Mouse (Mus musculus): ENCODE measurements around the gene Vps52. TPM values are rescaled to one million over a fixed set of nuclear protein-coding genes. Genes with fewer than 3 reads are reported as not detected.
"Not testable (repeated sequence)": the region's sequence is repeated elsewhere in the genome, so short reads cannot be mapped to it uniquely, and the experiment has no call there.

Vps52 gene
- total RNA-seq, 1 experiment from 2014 or later: 16.8 TPM

DNA sequence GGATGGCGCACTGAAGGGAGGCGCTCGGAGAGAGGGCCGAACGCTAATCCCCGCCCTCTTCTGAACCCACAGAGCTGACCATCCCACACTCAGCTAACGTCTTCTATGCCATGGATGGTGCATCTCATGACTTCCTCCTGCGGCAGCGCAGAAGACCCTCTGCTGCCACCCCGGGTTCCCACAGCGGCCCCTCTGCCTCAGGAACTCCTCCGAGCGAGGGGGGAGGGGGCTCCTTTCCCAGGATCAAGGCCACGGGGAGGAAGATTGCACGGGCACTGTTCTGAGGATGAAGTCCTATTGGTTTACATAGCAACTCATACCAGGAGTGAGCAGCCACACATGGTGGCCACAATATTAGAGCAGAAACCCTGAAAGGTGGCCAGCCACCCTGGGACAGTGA is 18.6 kb upstream of the Vps52 start:
- no peak for ATAC-seq (replicated peaks; ENCODE audit: insufficient number of reproducible peaks, low FRiP score, low TSS enrichment, poor library complexity, severe bottlenecking)

- no peak for ATAC-seq (replicated peaks; ENCODE audit: insufficient number of reproducible peaks, low FRiP score, low TSS enrichment, poor library complexity, severe bottlenecking)
These were observed 16.8 kb upstream of the Vps52 start for GRCm38 (mm10) chr17:33938783-33939182.

DNA sequence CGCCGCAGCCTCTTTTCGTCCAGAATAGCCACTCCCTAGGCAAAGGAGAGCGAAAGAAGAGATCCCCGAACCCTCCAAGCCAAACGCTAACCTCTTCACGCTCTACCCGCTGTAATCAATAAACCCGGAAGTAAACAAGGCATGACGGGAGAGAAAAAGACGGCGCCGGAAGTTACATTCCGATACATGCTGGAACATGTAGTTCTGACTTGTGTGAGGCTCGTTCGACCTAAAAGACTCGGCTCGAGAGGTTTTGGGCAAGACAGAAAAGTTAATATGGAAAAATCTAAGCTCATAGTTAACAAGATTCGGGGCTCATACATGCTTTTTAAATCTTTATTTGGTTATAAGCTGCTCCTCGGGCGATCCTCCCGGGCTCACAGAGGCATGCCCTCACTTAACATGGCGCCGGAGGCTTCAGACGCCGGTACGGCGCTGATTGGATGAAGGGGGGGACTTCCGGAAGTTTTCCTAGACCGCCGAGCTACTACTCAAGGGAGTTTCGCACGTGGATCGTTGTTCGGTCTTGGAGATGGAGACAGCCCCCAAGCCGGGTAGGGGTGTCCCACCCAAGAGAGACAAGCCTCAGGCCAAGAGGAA is 15.3 kb upstream of the Vps52 start, which contains the start of the genes Pfdn6 and Wdr46:
Gene Pfdn6 (minus strand): TSS at position 138 of the 600 bp plus-strand sequence.
Gene Wdr46 (plus strand): TSS at position 455 of the 600 bp plus-strand sequence.
- ATAC-seq (replicated peaks; ENCODE audit: insufficient number of reproducible peaks, low FRiP score, low TSS enrichment, poor library complexity, severe bottlenecking): peak; percentile 81

DNA sequence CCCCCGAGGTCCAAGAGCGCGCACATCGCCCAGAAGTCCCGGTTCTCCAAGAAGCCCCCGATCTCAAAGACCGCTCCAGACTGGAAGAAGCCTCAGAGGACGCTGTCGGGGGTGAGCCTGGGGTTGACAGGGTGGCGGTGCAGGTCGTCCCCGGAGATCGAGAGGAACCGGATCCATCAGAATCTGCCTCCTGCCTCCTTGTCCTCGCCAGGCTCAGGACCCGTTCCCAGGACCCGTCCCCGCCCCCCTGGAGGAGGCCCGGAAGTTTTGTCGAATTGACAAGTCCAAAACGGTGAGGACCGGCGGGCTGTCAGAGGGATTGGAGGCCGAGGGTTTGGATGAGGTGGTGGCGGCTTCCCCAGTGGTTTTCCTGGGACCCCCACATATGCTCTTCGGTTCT is 14.6 kb upstream of the Vps52 start:
- no peak for ATAC-seq (replicated peaks; ENCODE audit: insufficient number of reproducible peaks, low FRiP score, low TSS enrichment, poor library complexity, severe bottlenecking)

DNA sequence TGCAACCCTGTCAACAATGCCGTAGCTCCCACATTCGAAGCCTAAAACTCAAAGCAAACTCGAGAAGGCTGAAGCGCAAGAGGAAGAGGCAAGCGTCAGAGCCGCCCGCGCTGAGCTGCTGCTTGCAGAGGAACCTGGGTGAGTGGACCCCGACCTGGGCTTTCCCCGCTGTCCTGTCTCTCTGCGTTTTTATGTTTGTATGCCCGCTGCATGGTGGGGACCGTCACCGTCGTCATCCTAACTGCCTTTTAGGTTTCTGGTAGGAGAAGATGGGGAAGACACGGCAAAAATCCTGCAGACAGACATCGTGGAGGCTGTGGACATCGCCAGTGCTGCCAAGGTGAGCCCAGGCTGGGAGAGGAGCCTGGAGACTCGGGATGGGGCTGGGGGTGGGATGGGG is 14.2 kb upstream of the Vps52 start:
- no peak for ATAC-seq (replicated peaks; ENCODE audit: insufficient number of reproducible peaks, low FRiP score, low TSS enrichment, poor library complexity, severe bottlenecking)

GRCm38 (mm10) chr17:33943454-33943853 is 12.2 kb upstream of the Vps52 start:
- no peak for ATAC-seq (replicated peaks; ENCODE audit: insufficient number of reproducible peaks, low FRiP score, low TSS enrichment, poor library complexity, severe bottlenecking)

- ATAC-seq (replicated peaks; ENCODE audit: insufficient number of reproducible peaks, low FRiP score, low TSS enrichment, poor library complexity, severe bottlenecking): no peak
These were observed 8.1 kb upstream of the Vps52 start for GRCm38 (mm10) chr17:33947430-33948089.

DNA sequence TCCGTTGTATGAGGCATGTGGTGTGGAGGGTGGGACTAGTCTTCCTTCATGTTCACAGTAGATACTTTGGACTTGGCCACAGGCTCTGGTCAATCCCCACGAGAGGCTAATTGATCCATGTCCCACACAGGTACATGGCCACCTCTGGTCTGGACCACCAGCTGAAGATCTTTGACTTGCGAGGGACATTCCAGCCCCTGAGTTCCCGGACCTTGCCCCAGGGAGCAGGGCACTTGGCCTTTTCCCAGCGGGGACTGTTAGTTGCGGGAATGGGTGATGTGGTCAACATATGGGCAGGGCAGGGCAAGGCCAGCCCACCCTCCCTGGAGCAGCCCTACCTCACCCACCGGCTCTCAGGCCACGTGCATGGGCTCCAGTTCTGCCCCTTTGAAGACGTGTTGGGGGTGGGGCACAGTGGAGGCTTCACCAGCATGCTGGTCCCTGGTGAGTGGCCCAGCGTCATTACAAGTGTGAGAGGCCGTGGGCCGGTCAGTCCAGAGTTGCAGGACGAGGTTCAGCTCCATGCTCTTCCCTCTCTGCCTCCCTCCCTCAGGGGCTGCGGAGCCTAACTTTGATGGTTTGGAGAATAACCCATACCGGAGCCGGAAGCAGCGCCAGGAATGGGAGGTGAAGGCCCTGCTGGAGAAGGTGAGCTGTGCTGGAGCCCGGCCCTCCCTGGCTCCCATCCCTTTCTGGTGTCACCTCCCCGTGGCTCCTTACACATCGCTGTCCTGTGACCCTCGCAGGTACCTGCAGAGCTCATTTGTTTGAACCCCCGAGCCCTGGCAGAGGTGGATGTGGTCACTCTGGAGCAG is 7.3 kb upstream of the Vps52 start:
- ATAC-seq (replicated peaks; ENCODE audit: insufficient number of reproducible peaks, low FRiP score, low TSS enrichment, poor library complexity, severe bottlenecking): no peak

DNA sequence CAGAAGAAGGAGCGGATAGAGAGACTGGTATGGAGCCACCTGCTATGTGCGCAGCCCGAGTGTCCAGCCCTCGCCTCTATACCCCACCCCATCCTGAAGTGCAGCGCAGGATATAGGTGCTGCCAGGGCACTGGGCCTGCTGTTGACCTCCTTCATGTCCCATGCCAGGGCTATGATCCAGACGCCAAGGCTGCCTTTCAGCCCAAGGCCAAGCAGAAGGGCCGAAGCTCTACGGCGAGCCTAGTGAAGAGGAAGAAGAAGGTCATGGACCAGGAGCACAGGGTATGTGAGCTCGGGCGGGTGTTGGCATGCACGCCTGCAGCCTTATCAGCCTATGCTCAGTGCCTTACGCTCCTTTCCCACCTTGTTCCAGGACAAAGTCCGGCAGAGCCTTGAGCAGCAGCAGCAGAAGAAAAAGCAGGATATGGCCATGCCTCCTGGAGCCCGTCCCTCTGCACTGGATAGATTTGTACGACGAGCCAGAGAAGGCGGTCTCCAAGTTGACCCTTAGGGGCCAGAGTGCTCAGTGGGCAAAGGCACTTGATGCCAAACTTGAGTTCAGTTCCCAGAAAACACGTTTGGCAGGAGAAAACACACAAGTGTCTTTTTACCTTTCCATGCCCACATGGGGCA is 6.6 kb upstream of the Vps52 start:
- no peak for ATAC-seq (replicated peaks; ENCODE audit: insufficient number of reproducible peaks, low FRiP score, low TSS enrichment, poor library complexity, severe bottlenecking)

- no peak for ATAC-seq (replicated peaks; ENCODE audit: insufficient number of reproducible peaks, low FRiP score, low TSS enrichment, poor library complexity, severe bottlenecking)
These were observed 5.4 kb upstream of the Vps52 start for GRCm38 (mm10) chr17:33950131-33950625.

DNA sequence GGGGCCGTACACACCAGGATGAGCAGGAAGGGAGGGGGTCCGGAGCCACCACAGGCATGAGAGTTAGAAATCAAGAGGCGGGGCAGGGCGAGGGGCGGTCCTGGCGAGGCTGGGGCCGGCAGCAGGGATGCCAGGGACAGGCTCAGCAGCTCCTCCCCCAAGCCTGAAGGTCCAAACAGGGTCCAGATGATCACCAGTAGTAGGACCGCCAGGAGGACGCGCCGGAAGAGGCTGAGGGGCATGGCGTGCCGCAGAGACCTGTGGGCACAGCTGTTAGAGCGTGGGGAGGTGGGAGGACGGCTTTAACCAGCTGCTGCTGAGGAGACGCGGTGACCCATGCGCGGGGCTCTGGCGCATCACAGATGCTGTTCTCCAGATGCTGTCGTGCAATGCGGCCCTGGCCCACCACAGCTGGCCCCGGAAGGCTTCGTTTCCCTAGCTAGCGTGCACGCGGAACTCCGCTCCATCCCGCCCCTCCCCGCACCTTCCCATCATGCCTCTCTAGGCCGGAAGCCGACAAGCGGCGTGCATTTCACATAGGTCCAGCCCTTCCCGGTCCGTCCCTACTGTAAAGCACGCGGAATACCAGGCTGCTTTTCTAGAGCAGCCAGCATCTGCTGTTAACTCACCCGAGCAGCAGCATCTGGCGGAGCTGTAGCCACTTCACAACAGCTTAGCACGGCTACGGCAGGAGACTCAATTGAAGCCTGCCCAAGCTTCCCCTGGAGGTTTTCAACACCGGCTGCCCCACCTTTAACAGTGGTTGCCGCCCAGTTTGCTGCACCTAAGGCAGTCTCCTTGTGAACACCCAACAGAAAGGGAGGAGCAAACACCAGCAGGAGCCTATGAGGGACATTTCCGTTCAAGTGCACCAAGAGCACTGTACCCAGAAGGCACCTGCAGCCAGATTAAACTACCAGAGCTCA is 4.3 kb upstream of the Vps52 start, which contains the start of gene B3galt4:
Gene B3galt4 (minus strand): TSS at position 468 of the 926 bp plus-strand sequence.
- ATAC-seq (replicated peaks; ENCODE audit: insufficient number of reproducible peaks, low FRiP score, low TSS enrichment, poor library complexity, severe bottlenecking): peak; percentile 59

DNA sequence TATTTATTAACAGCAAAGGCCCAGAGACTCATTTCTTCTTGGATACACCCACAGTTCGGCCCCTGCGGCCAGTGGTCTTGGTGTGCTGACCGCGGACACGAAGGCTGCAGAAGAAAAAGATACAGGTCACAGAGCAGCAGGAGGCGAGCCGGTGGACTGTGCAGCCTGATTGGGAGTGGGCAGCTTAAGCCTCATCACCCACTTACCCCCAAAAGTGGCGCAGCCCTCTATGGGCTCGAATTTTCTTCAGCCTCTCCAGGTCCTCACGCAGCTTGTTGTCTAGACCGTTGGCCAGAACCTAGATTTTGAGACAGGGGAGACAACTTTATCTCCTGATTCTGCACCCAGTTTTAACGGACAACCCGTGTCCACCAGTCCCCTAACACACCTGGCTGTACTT is 3.6 kb upstream of the Vps52 start:
- not testable (repeated sequence) for ATAC-seq (replicated peaks; ENCODE audit: insufficient number of reproducible peaks, low FRiP score, low TSS enrichment, poor library complexity, severe bottlenecking)

DNA sequence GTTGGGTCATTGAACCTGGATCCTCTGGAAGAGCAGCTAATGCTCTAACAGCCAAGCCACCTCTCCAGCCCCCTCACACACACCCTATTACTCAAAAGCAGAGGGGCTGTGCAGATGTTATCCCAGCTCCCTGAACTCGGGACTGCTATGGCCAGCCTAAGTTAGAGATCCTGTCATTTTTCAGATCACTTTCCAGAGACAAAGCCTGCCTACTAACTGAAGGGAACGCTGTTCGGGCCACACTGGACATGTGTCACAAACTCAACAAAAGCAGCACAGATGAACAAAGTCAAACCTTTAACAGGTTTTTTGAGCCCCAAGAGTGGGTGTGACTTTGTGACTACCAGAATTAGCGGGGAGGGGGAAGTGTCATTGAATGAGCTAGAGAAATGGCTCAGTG is 2.7 kb upstream of the Vps52 start:
- ATAC-seq (replicated peaks; ENCODE audit: insufficient number of reproducible peaks, low FRiP score, low TSS enrichment, poor library complexity, severe bottlenecking): no peak

DNA sequence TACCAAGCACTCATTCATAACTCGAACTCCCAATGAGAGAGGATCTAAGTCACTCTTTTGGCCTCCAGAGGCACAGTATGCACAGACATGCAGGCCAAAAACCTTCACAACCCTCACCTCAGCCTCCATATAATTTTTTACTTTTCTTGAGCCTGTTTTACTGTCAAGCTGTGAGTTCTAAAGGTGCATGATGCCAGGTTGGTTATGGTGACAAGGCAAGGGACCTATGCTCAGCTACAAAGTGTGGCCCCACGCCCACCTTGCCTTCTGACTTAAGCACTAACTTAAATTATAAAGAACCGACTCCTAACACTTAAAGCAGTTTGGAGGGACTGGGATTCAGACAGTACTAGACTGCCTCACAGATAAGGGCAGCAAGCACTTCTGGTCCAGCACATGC is 2.3 kb upstream of the Vps52 start:
- ATAC-seq (replicated peaks; ENCODE audit: insufficient number of reproducible peaks, low FRiP score, low TSS enrichment, poor library complexity, severe bottlenecking): no peak

GRCm38 (mm10) chr17:33953961-33954565 is 1.5 kb upstream of the Vps52 start:
- ATAC-seq (replicated peaks; ENCODE audit: insufficient number of reproducible peaks, low FRiP score, low TSS enrichment, poor library complexity, severe bottlenecking): no peak

DNA sequence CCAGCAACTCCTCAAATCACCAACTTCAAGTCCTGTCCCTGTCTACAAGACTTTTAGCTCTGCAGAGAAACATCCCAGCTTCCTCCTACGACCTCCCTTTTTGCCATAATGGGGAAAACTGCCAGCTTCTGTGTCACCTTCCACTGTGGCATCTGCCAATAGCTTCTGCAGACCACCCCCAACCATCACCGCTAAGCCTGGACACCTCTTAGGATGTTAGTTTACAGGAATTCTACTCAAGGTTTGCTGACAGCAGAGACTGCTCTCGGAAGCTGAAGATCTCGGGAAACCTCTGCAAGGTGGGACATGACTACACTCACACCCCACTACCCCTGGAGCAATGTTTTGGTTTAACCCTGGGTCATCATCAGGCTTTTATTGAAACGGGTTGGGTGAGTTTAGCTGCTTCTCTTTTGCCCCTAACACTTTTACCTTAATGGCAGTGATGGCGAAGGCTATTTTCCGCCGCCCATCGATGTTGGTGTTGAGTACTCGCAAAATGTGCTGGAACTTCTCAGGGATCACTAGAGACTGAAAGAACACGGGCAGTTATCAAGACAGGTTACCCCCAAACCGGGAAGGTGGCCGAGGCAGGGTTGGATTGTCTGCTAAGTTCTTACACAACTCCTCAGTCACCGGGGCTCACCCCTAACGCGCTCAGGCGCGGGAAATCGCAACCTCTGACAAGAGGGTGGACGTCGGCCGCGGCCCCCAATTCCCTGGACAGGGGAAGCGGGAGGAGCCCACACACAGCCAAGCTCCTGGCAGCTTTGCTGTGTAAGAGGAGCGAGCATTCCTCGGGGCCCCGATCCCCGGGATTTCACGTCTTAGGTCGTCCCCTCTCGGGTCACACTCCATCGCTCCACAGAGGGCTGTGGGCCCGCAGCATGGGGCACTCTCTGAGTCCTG is 712 bp upstream of the Vps52 start:
- ATAC-seq (replicated peaks; ENCODE audit: insufficient number of reproducible peaks, low FRiP score, low TSS enrichment, poor library complexity, severe bottlenecking): no peak; the same call in 1 of the 2 replicates

- ATAC-seq (replicated peaks; ENCODE audit: insufficient number of reproducible peaks, low FRiP score, low TSS enrichment, poor library complexity, severe bottlenecking): no peak
These were observed 724 bp downstream of the Vps52 start for GRCm38 (mm10) chr17:33956336-33956735.
